In the genomic region with DNA sequence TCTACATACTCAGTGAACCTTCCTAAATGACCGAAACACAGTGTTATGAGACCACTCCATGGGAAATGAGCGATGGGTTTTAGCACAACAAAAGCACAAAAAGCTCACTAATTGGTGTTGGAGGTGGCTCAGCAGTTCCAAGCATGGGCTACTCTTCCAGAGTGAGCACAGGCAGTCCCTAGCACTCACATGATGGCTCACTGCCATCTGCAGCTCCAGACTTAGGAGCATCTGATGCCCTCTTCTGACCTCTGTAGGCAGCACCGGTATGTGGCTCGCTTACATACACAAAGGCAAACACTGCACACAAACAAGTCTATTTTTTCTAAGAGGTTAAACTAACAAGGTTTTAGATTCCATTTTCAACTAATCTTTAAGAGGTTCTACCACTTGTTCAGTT, we compare ENCODE assay signal across 15 mouse cellular contexts.
"Had no signal": no experiment of that assay in that cellular context is flagged by ENCODE, and none has a peak within 500 bp of the region (broad histone marks: within the 10 kb centered on the region; RNA-seq: fewer than 3 reads in every experiment).

No protein-coding gene starts in this region.

- H3K4me3 ChIP-seq: intestine, embryonic 15.5 days; limb, embryonic 12.5 days; lung, embryonic 15.5 days had no signal

- H3K9ac ChIP-seq: intestine, embryonic 15.5 days; limb, embryonic 12.5 days; lung, embryonic 15.5 days had no signal

- H3K4me1 ChIP-seq: intestine, embryonic 15.5 days; limb, embryonic 12.5 days; lung, embryonic 15.5 days had no signal

- H3K9me3 ChIP-seq: intestine, embryonic 15.5 days; limb, embryonic 12.5 days; lung, embryonic 15.5 days had no signal

- H3K27ac ChIP-seq: intestine, embryonic 15.5 days; limb, embryonic 12.5 days; lung, embryonic 15.5 days had no signal

- ATAC-seq: intestine, embryonic 15.5 days; midbrain, embryonic 16.5 days had no signal

- H3K27me3 ChIP-seq: intestine, embryonic 15.5 days; limb, embryonic 12.5 days; lung, embryonic 15.5 days had no signal

- DNase-seq: kidney, adult 18-20 months; kidney, postnatal 14 days; layer of hippocampus, adult 9-11 months; layer of hippocampus, postnatal 36 days; liver; lung, postnatal 36 days; right cerebral cortex, adult 18-20 months; right cerebral cortex, postnatal 25 days; thymus, adult 18-20 months; thymus, postnatal 25 days had no signal

- H3K4me2 ChIP-seq: intestine, embryonic 15.5 days; limb, embryonic 12.5 days; lung, embryonic 15.5 days; midbrain, embryonic 11.5 days had no signal
